Mouse (Mus musculus) cerebellum, adult 2 months (tissue): ENCODE measurements around the gene Mettl22. TPM values are rescaled to one million over a fixed set of nuclear protein-coding genes. Genes with fewer than 3 reads are reported as not detected.

Source experiments
- DNase-seq, 2 experiments: peaks; one replicate each; pipeline ENCODE4 v3.0.0; 2021
- H3K27ac ChIP-seq: fragments of 200-500 bp; 2 replicates; pipeline ENCODE4 v1.5.1; 2012; ENCODE audit warnings: low read length, control low read depth, inconsistent platforms; ENCODE audit not compliant: insufficient read depth
- H3K27me3 ChIP-seq: fragments of 200-500 bp; 2 replicates; pipeline ENCODE4 v1.6.1; 2012; ENCODE audit warnings: inconsistent platforms, mild to moderate bottlenecking, low read length, moderate library complexity; ENCODE audit not compliant: control insufficient read depth, insufficient read depth
- H3K4me1 ChIP-seq: fragments of 200-500 bp; 2 replicates; pipeline ENCODE4 v1.6.1; 2011; ENCODE audit warnings: low read length; ENCODE audit not compliant: control insufficient read depth, insufficient read depth
- H3K4me3 ChIP-seq: fragments of 200-500 bp; replicated peaks from 2 replicates; pipeline ENCODE3; 2011; ENCODE audit warnings: mild to moderate bottlenecking, low read depth, low read length, control low read depth; ENCODE audit not compliant: insufficient read depth
- CTCF ChIP-seq: fragments of 200-500 bp; IDR thresholded peaks from 2 replicates; pipeline ENCODE4 v1.5.1; 2011; ENCODE audit warnings: low read depth, mild to moderate bottlenecking, control low read depth, low read length, moderate library complexity, borderline replicate concordance; ENCODE audit not compliant: insufficient read depth
- POLR2A ChIP-seq: fragments of 200-500 bp; IDR thresholded peaks from 2 replicates; pipeline ENCODE4 v1.6.1; 2011; ENCODE audit warnings: low read length, control low read depth, borderline replicate concordance; ENCODE audit not compliant: insufficient read depth
- WGBS: fragments of 180-500 bp; shearing (Covaris S2); methylation state at CpG from one replicate; pipeline ENCODE4 v1.1.7; 2018; 5-methylcytosine and 5-hydroxymethylcytosine counted together
- polyA plus RNA-seq: library from polyadenylated mRNA; depleted of rRNA; stranded (reverse); fragments of >200 nt; gene quantifications from 2 replicates; pipeline ENCODE4 v1.2.3, GENCODE M21; 2012; rRNA removed

Mettl22 gene
- 73.8 and 76.6 TPM in 2 replicates for polyA plus RNA-seq

GRCm38 (mm10) chr16:8470603-8471481 is at the start of gene Mettl22:
Gene Mettl22 (plus strand): TSS chr16:8470788.
- TF ChIP-seq POLR2A (peak; percentile 52; the same call in 1 of the 2 replicates), CTCF (peak; percentile 7; the same call in 1 of the 2 replicates)
- Histone ChIP-seq H3K27ac (0 out of 2 replicates have a peak within 1 kb of the TSS, but pooled peaks have one; percentile 11), H3K27me3 (no peaks in the 10 kb centered on the region; the same call in 1 of the 2 replicates), H3K4me3 (peak within 1 kb of the TSS; percentile 91), H3K4me1 (no peaks in the 10 kb centered on the region)
- DNase-seq = peak; percentile 92
- WGBS = under 1% methylated on average over 48 of the region's 48 CpGs

GRCm38 (mm10) chr16:8420842-8421241 is 49.7 kb upstream of the Mettl22 start:
- Histone ChIP-seq H3K4me1 (peaks cover 14% of the 10 kb centered on the region), H3K27me3 (0 out of 2 replicates have a peak, but pooled peaks cover 2% of the 10 kb centered on the region), H3K4me3 (no peak overlapping the region), H3K27ac (no peak overlapping the region)
- 73% methylated on average over 4 of the region's 4 CpGs for WGBS
- no peak for DNase-seq
- TF ChIP-seq CTCF = no peak
- no peak for TF ChIP-seq POLR2A

- no peak overlapping the region for H3K4me3 ChIP-seq
- TF ChIP-seq POLR2A (no peak), CTCF (no peak)
- H3K27me3 ChIP-seq = 0 out of 2 replicates have a peak, but pooled peaks cover 2% of the 10 kb centered on the region
- H3K27ac ChIP-seq = no peak overlapping the region
- 74% methylated on average over 7 of the region's 7 CpGs for WGBS
- DNase-seq = no peak
- H3K4me1 ChIP-seq = peaks cover 14% of the 10 kb centered on the region
These were observed 46.9 kb upstream of the Mettl22 start for GRCm38 (mm10) chr16:8423626-8424114.

- DNase-seq = peak in 1 of 2 experiments; percentile 37
- no peak for TF ChIP-seq POLR2A
- TF ChIP-seq CTCF = no peak
- peaks cover 14% of the 10 kb centered on the region for H3K4me1 ChIP-seq
- H3K27me3 ChIP-seq = 0 out of 2 replicates have a peak, but pooled peaks cover 2% of the 10 kb centered on the region
- H3K27ac ChIP-seq = no peak overlapping the region
- peak overlapping the region; percentile 29 for H3K4me3 ChIP-seq
- 7% methylated on average over 43 of the region's 43 CpGs for WGBS
These were observed 46.2 kb upstream of the Mettl22 start for GRCm38 (mm10) chr16:8424161-8424970.

GRCm38 (mm10) chr16:8424971-8425330 is 45.6 kb upstream of the Mettl22 start, which contains the start of gene Tmem114:
Gene Tmem114 (minus strand): TSS chr16:8425136.
- 0 out of 2 replicates have a peak, but pooled peaks cover 2% of the 10 kb centered on the region for H3K27me3 ChIP-seq
- peak; percentile 33 to 36 for DNase-seq
- 4% methylated on average over 16 of the region's 16 CpGs for WGBS

GRCm38 (mm10) chr16:8425736-8426135 is 44.9 kb upstream of the Mettl22 start:
- Histone ChIP-seq H3K27me3 (0 out of 2 replicates have a peak, but pooled peaks cover 2% of the 10 kb centered on the region), H3K4me3 (no peak overlapping the region), H3K4me1 (peaks cover 9% of the 10 kb centered on the region; the same call in 1 of the 2 replicates), H3K27ac (no peak overlapping the region)
- WGBS = 88% methylated on average over 5 of the region's 5 CpGs
- DNase-seq = no peak
- TF ChIP-seq POLR2A = no peak
- TF ChIP-seq CTCF = no peak

More at GRCm38 (mm10) chr16:8424971-8425330, 45.6 kb upstream of the Mettl22 start, which contains the start of gene Tmem114:
- no peak within 1 kb of the TSS for H3K27ac ChIP-seq
- H3K4me3 ChIP-seq = peak within 1 kb of the TSS; percentile 29
- no peak for TF ChIP-seq CTCF
- TF ChIP-seq POLR2A = no peak
- H3K4me1 ChIP-seq = peaks cover 14% of the 10 kb centered on the region

GRCm38 (mm10) chr16:8429531-8429930 is 41.1 kb upstream of the Mettl22 start:
- TF ChIP-seq POLR2A (no peak), CTCF (no peak)
- WGBS = 92% methylated on average over 4 of the region's 4 CpGs
- no peak overlapping the region for H3K4me3 ChIP-seq
- H3K27ac ChIP-seq = no peak overlapping the region
- 0 out of 2 replicates have a peak, but pooled peaks cover 3% of the 10 kb centered on the region for H3K4me1 ChIP-seq
- 0 out of 2 replicates have a peak, but pooled peaks cover 2% of the 10 kb centered on the region for H3K27me3 ChIP-seq
- no peak for DNase-seq
